Mouse (Mus musculus): Measurements from ENCODE around the gene Hist1h2ag.

Hist1h2ag gene

DNA sequence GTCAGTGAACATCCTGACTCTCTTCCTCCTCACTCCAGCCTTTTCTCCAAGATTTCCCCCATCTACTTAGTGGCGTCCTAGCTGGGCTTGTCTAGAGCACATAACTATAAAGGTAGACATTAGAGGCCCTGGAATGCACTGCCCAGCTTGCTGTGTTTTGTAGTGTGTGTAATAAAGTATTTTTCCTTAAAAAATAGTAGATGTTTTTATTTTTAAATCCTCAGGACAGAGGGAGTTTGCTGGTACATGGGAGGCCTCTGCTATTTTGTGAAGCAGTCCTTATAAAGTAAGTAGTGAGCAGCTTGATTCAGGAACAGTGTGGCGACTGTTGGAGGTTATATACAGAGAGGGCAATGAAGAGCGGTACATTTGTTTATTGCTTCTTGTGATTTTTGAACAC, 34.0 kb downstream of the Hist1h2ag start:
- DNase-seq (ENCODE audit: low spot score), result no peak

DNA sequence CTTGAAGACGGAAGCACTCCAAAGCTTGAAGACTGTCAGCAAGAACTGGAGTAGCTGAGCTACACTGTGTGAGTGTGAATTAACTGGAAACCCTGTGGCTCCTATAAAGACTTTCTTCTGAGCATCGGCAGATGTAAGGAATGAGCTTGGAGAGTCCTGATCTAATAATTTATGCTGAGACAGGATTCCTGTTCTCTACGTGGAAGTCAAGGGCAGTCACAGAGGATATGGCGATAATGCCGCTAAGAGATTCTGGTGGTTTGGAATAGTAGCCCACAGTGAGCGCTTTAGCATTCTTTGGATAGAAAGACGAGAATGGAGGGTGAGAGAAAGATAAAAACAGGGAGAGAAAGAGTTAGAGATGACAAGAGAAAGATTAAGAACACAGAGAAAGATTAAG, 34.9 kb downstream of the Hist1h2ag start:
- DNase-seq (ENCODE audit: low spot score), result no peak

DNA sequence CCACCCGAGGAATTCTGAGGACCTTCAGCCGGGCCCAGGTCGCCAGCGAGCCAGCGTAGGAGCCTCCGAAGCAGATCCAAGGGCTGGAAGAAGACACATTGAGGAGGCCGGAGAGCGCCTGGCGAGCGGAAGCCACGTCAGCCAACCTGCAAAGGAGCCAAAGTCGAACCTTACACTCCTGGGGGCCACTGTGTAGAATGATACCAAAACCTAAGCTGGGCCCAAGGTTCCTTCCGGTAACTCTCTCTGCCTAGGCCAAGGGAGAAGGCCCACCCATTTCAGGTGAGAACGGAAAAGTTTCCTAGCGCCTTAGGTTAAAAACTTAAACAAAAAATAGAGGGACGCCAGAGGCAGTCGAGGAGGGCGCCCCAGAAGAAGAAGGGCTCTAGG, 35.6 kb downstream of the Hist1h2ag start:
- DNase-seq (ENCODE audit: low spot score), result no peak

GRCm38 (mm10) chr13:22006334-22007120, 36.2 kb downstream of the Hist1h2ag start:
- peak; percentile 56 for DNase-seq (ENCODE audit: low spot score)

GRCm38 (mm10) chr13:22005605-22006333, 37.0 kb downstream of the Hist1h2ag start:
- peak; percentile 64 for DNase-seq (ENCODE audit: low spot score)

DNA sequence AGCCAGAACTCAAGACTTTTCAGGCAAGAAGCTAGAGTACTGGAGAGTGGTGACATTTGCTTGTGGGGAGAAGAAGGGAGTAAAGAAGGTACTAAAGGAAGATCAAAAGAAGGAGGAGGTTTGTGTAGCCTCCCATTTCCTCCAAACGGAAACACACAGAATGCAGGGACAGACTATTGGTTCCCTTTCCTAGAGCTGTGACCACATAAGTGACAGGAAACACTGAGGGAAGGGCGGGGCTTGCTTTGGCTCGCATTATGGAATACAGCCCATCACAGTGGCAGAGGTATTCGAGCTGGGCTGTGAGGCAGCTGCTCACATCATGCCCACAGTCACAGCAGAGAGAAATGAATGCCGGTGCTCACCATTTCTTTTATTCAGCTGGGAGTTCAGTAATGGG, 40.9 kb downstream of the Hist1h2ag start:
- peak; percentile 67 for DNase-seq (ENCODE audit: low spot score)

- no peak for DNase-seq (ENCODE audit: low spot score)
Observed at GRCm38 (mm10) chr13:22001346-22001745, 41.4 kb downstream of the Hist1h2ag start.

GRCm38 (mm10) chr13:21999147-21999546, 43.6 kb downstream of the Hist1h2ag start:
- no peak for DNase-seq (ENCODE audit: low spot score)

GRCm38 (mm10) chr13:21998412-21998811, 44.3 kb downstream of the Hist1h2ag start:
- DNase-seq (ENCODE audit: low spot score), result no peak

- no peak for DNase-seq (ENCODE audit: low spot score)
Observed at GRCm38 (mm10) chr13:21997821-21998220, 44.9 kb downstream of the Hist1h2ag start.

DNA sequence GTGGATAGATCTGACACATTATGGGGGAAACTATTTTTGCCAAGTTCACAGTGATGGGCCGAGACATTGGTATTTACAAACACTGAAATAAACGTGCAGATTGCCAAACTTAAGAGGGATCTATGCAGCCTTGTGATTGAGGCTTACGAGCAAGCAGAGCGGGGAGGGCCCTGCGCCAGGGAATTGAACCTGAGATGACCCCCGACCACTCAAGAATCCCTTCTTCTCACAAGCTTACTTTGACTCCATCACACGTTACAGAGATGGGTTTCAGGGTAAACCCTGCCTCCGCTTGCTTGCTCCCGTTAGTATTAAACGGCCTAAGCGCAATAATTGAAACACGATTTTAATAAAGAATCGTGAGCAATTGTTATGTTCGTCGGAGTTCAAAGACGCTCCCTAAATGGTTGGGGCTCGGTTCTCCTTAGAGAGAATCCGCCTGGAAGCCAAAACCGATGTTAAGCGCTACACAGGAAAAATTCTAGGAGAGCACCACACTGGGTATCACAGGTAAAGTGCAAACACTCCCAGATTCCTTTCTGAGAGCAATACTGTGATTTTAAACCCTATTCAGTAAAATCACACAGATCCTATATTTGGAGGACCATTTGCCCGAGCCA, 45.4 kb downstream of the Hist1h2ag start:
- DNase-seq (ENCODE audit: low spot score), result no peak

DNA sequence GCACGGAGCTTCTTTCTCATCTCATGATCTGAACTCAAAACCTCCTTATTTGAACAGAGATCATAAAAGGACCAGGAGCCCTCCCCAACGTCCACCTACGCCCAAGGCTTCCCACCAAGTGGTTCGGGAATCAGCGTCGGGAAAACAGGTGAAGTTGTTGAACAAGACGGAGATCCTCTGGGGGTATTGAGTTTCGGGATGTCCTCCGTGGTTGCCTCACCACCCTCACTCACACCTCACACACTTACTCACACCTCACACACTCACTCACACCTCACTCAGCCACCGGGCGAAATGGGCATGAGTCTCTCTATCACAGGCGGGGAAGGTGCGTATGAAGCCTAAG, 45.9 kb downstream of the Hist1h2ag start:
- no peak for DNase-seq (ENCODE audit: low spot score)

GRCm38 (mm10) chr13:21996101-21996839, 46.5 kb downstream of the Hist1h2ag start:
- no peak for DNase-seq (ENCODE audit: low spot score)

DNA sequence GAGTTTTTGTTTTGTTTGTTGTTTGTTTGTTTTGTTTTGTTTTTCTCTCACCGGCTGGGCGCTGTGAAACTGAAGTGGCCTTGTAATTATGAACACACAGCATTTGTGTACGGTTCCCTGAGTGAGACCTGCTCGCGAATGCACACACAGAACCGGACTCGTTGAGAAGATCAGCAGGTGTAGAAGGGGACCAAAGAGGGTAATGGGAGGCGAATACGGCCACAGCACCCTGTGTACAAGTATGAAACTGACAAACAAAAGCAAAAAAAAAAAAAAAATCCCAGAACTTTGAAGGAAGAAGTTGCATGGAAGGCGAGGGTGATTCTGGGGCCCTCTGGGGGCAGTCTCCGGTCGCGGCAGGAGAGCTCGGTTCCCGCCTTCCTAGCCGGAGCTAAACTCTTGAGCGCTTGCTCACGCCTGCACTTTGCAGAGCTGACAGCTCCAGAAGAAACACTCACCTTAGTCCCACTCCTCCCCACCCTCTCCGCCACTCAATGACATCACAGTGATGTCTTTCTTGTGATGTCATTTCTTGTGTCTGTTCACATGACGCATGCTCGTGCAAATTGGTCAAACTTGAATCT, 47.3 kb downstream of the Hist1h2ag start:
- DNase-seq (ENCODE audit: low spot score), result peak; percentile 38

- DNase-seq (ENCODE audit: low spot score), result no peak
Observed at GRCm38 (mm10) chr13:21994896-21995295, 47.8 kb downstream of the Hist1h2ag start.

DNA sequence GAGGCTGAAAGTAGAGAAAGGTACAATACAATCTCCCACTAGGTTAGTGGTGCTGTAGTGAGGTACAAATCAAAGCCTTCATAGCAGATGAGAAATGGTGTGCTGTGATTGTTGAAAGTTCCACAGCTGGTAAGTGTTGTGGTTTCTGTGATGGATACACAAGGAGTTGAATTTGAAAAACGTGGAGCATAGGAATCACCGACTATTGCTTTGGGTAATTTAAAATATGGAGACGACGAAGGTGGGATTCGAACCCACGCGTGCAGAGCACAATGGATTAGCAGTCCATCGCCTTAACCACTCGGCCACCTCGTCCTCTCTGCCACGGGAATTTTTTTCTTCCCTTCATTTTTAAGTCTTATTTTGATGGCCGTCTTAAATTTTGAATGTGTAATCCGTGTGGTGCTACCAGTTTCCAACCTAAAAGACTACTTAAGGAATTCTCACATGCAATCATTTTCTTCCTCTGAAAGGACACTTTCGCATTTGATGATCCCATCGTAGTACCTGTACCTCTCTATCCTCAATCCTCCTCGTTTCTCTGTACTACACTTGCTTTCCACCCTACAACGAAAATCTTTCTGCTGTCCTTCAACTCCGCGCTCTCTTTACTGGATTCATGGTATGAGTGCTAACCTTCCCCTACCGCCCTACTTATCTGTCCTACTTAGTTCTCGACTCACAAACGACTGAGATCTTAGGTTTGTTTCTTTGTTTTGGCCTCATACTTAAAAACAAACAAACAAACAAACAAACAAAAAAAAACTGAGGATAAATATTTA, 48.6 kb downstream of the Hist1h2ag start:
- peak; percentile 37 for DNase-seq (ENCODE audit: low spot score)

DNA sequence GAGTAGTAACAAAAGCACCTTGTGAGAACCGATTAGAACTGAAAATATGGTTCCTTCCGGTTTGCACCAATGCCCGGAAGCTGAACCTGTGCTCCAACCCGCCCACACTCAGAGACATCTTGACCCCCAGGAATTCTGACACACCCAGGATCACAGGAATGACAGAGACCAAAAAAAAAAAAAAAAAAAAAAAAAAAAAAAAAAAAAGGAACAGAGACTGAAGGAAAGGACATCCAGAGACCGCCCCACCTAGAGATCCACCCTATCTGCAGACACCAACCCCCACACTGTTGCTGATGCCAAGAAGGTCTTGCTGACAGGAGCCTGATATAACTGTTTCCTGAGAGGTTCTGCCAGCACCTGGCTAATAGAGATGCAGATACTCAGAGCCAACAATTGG, 50.2 kb downstream of the Hist1h2ag start:
- DNase-seq (ENCODE audit: low spot score), result no peak
